Mouse (Mus musculus) liver, embryonic 14.5 days (tissue): Measurements from ENCODE around the gene Tmem62.
A peak's percentile ranks its signal among the peaks of the same experiment; 100 is the strongest.

ENCODE experiments used
- CTCF ChIP-seq: IDR thresholded peaks from 2 replicates; pipeline ENCODE4 v1.5.1; 2016; ENCODE audit warnings: antibody characterized with exemption, low read depth, control low read depth
- EP300 ChIP-seq: IDR thresholded peaks from 2 replicates; pipeline ENCODE4 v1.6.1; 2016; ENCODE audit warnings: antibody characterized with exemption, low read depth

DNA sequence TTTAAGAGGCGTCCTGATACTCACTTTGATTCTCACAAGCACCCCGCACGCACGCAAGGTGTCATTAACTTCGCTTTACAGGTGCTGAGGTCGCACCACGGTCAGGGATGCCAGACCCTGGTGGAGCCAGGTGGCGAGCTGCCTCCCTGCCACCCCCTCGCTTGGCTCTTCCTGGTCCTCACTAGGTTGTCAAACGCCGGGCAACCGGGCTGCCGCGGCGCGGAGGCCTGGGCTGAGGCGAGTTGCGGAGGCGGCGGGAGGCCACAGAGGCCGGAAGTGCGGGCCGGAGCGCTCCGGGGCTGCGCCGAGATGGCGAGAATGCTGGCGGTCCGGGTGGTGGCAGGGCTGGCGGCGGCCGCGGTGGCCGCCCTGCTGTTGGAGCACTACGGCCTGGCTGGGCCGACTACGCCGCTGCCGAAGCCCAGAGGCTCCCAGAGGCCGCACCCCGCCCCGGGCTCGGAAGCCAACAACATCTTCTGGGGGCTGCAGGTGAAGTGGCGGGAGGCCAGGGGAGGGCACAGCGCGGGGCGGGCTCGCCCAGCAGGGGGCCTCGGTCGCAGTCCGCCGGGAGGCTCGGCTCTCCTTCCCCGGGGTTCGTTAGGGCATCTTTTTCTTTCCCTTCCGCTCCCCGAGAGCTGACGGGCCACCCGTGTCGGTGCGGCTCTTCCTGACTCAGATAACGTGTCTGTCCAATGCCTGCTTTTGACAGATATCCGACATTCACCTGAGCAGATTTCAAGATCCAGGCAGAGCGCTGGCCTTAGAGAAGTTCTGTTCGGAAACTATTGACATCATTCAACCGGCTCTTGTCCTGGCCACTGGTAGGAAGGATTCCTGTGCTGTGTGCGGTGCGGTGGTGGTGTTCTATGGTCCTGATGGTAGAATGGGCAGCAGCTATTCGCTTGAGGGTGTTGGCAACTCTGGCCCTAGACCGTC is at the start of gene Tmem62:
- TF ChIP-seq CTCF (peak; percentile 53), EP300 (peak; percentile 60)
